Mouse (Mus musculus) lung, embryonic 14.5 days (tissue): ENCODE data around the gene Rpl13a. TPM values are rescaled to one million over a fixed set of nuclear protein-coding genes. Genes with fewer than 3 reads are reported as not detected.
A peak's percentile ranks its signal among the peaks of the same experiment; 100 is the strongest.

ENCODE experiments used
- ATAC-seq: fragments of 200-750 bp; cut with Nextera tagmentation; 2 replicates; pipeline ENCODE4 v1.8.0; 2017; ENCODE audit warnings: mild to moderate bottlenecking, moderate TSS enrichment, moderate library complexity; ENCODE audit not compliant: insufficient read depth
- DNase-seq: peaks from one replicate; pipeline ENCODE4 v3.0.0-alpha.2; 2015
- H3K27ac ChIP-seq: fragments of 300-500 bp; sonication (generic); 2 replicates; pipeline ENCODE4 v1.5.1; 2014; ENCODE audit warnings: low read depth, mild to moderate bottlenecking, moderate library complexity
- H3K27me3 ChIP-seq: fragments of 300-500 bp; sonication (generic); 2 replicates; pipeline ENCODE4 v1.6.1; 2014; ENCODE audit warnings: low read length, control low read depth; ENCODE audit not compliant: insufficient read depth
- H3K36me3 ChIP-seq: fragments of 300-500 bp; sonication (generic); 2 replicates; pipeline ENCODE4 v1.6.1; 2014; ENCODE audit warnings: control low read depth; ENCODE audit not compliant: insufficient read depth
- H3K4me1 ChIP-seq: fragments of 300-500 bp; sonication (generic); 2 replicates; pipeline ENCODE4 v1.6.1; 2014; ENCODE audit warnings: antibody characterized with exemption, control low read depth; ENCODE audit not compliant: insufficient read depth
- H3K4me2 ChIP-seq: fragments of 300-500 bp; sonication (generic); 2 replicates; pipeline ENCODE4 v1.6.1; 2014; ENCODE audit warnings: mild to moderate bottlenecking
- H3K4me3 ChIP-seq: fragments of 300-500 bp; sonication (generic); 2 replicates; pipeline ENCODE4 v1.5.1; 2014; ENCODE audit warnings: low read depth, low read length
- H3K9ac ChIP-seq: fragments of 300-500 bp; sonication (generic); 2 replicates; pipeline ENCODE4 v1.6.1; 2014
- H3K9me3 ChIP-seq: fragments of 300-500 bp; sonication (generic); 2 replicates; pipeline ENCODE4 v1.6.1; 2016; ENCODE audit warnings: low read depth, low read length, control low read depth
- CTCF ChIP-seq: IDR thresholded peaks from 2 replicates; pipeline ENCODE4 v1.5.1; 2016; ENCODE audit warnings: antibody characterized with exemption, low read depth
- WGBS: fragments of 180-500 bp; shearing (Covaris S2); extraction: QIAGEN DNeasy Blood & Tissue Kit; methylation state at CpG from one replicate; pipeline ENCODE4 v1.1.7; 2014; 5-methylcytosine and 5-hydroxymethylcytosine counted together
- polyA plus RNA-seq: library from polyadenylated mRNA; unstranded; fragments of >200 nt; fragmentation: Nextera tagmentation; extraction: Ambion mirVana; gene quantifications from 2 replicates; pipeline ENCODE4 v1.2.1, GENCODE M21; 2014

The Rpl13a gene
- polyA plus RNA-seq, 1 experiment from 2014 or later = 1,527 TPM

- Histone ChIP-seq H3K27me3 (peaks cover 4% of the 10 kb centered on the region; the same call in 1 of the 2 replicates), H3K9ac (peak within 1 kb of the TSS; percentile 45), H3K4me3 (peak within 1 kb of the TSS; percentile 42), H3K4me1 (no peaks in the 10 kb centered on the region), H3K4me2 (peak within 1 kb of the TSS; percentile 83), H3K9me3 (no peaks in the 10 kb centered on the region), H3K27ac (no peak within 1 kb of the TSS), H3K36me3 (no peaks in the 10 kb centered on the region)
- 1% methylated on average over 29 of the region's 29 CpGs for WGBS
- ATAC-seq (peak; percentile 83), DNase-seq (peak; percentile 96)
- peak; percentile 98 for TF ChIP-seq CTCF
Observed at GRCm38 (mm10) chr7:45135993-45136567, 7.5 kb upstream of the Rpl13a start, which contains the start of the genes Gm45713 and Flt3l. Gene Gm45713 (minus strand): TSS chr7:45136231. Gene Flt3l (minus strand): TSS chr7:45136432.

GRCm38 (mm10) chr7:45135370-45135769, 6.8 kb upstream of the Rpl13a start:
- Histone ChIP-seq H3K36me3 (no peaks in the 10 kb centered on the region), H3K9ac (no peak overlapping the region), H3K4me1 (no peaks in the 10 kb centered on the region), H3K9me3 (no peaks in the 10 kb centered on the region), H3K27ac (no peak overlapping the region), H3K4me3 (peak overlapping the region; percentile 42), H3K27me3 (peaks cover 4% of the 10 kb centered on the region; the same call in 1 of the 2 replicates), H3K4me2 (peak overlapping the region; percentile 83)
- DNase-seq (no peak), ATAC-seq (no peak)
- TF ChIP-seq CTCF = no peak
- 57% methylated on average over 3 of the region's 3 CpGs for WGBS

- H3K36me3 ChIP-seq = no peaks in the 10 kb centered on the region
- H3K9ac ChIP-seq = no peak overlapping the region
- H3K4me3 ChIP-seq = no peak overlapping the region; the same call in 1 of the 2 replicates
- peak; percentile 72 for DNase-seq
- peaks cover 4% of the 10 kb centered on the region; the same call in 1 of the 2 replicates for H3K27me3 ChIP-seq
- H3K4me1 ChIP-seq = 0 out of 2 replicates have a peak, but pooled peaks cover 3% of the 10 kb centered on the region
- no peak overlapping the region for H3K27ac ChIP-seq
- whole genome bisulfite sequencing = 8% methylated on average over 12 of the region's 12 CpGs
- peak overlapping the region; percentile 83; the same call in 1 of the 2 replicates for H3K4me2 ChIP-seq
- no peak for TF ChIP-seq CTCF
- no peaks in the 10 kb centered on the region for H3K9me3 ChIP-seq
- peak; percentile 11; the same call in 1 of the 2 replicates for ATAC-seq
Observed at GRCm38 (mm10) chr7:45134544-45135026, 6.0 kb upstream of the Rpl13a start.

GRCm38 (mm10) chr7:45133446-45134159, 5.0 kb upstream of the Rpl13a start:
- Histone ChIP-seq H3K4me1 (0 out of 2 replicates have a peak, but pooled peaks cover 4% of the 10 kb centered on the region), H3K27ac (no peak overlapping the region), H3K4me2 (no peak overlapping the region), H3K9me3 (no peaks in the 10 kb centered on the region), H3K9ac (no peak overlapping the region), H3K27me3 (peaks cover 4% of the 10 kb centered on the region; the same call in 1 of the 2 replicates), H3K36me3 (no peaks in the 10 kb centered on the region), H3K4me3 (no peak overlapping the region)
- TF ChIP-seq CTCF = peak; percentile 25
- no peak for DNase-seq
- WGBS = 74% methylated on average over 8 of the region's 8 CpGs
- no peak for ATAC-seq

GRCm38 (mm10) chr7:45131850-45132249, 3.3 kb upstream of the Rpl13a start:
- 55% methylated on average over 11 of the region's 11 CpGs for WGBS
- Histone ChIP-seq H3K27ac (no peak overlapping the region), H3K27me3 (peaks cover 4% of the 10 kb centered on the region; the same call in 1 of the 2 replicates), H3K9me3 (no peaks in the 10 kb centered on the region), H3K9ac (no peak overlapping the region), H3K36me3 (peaks cover 12% of the 10 kb centered on the region), H3K4me3 (no peak overlapping the region), H3K4me2 (no peak overlapping the region), H3K4me1 (peaks cover 7% of the 10 kb centered on the region; the same call in 1 of the 2 replicates)
- no peak for TF ChIP-seq CTCF
- no peak for ATAC-seq
- no peak for DNase-seq

GRCm38 (mm10) chr7:45129776-45130512, 1.4 kb upstream of the Rpl13a start:
- H3K27ac ChIP-seq = peak overlapping the region; percentile 95
- TF ChIP-seq CTCF = no peak
- no peaks in the 10 kb centered on the region for H3K9me3 ChIP-seq
- DNase-seq (no peak), ATAC-seq (no peak)
- peaks cover 31% of the 10 kb centered on the region for H3K36me3 ChIP-seq
- H3K27me3 ChIP-seq = peaks cover under 1% of the 10 kb centered on the region; the same call in 1 of the 2 replicates
- peak overlapping the region; percentile 70; the same call in 1 of the 2 replicates for H3K9ac ChIP-seq
- H3K4me1 ChIP-seq = peaks cover 12% of the 10 kb centered on the region
- peak overlapping the region; percentile 81 for H3K4me2 ChIP-seq
- peak overlapping the region; percentile 67 for H3K4me3 ChIP-seq
- WGBS = 50% methylated on average over 15 of the region's 15 CpGs
